Mouse (Mus musculus): ENCODE measurements around the gene Arhgdib. TPM values are rescaled to one million over a fixed set of nuclear protein-coding genes. Genes with fewer than 3 reads are reported as not detected.

The Arhgdib gene
- polyA plus RNA-seq, 1 experiment from 2014 or later, result 68.4 TPM

GRCm38 (mm10) chr6:136954715-136955114 lies 13.0 kb upstream of the Arhgdib start:
- no peaks in the 10 kb centered on the region for H3K27me3 ChIP-seq (replicated peaks; ENCODE audit: insufficient read depth, low read length)
- TF ChIP-seq CTCF (IDR thresholded peaks at IDR 0.05) (no peak), EP300 (IDR thresholded peaks at IDR 0.05) (no peak)
- H3K36me3 ChIP-seq (ENCODE audit: insufficient read depth, low read length), result no peaks in the 10 kb centered on the region
- H3K4me2 ChIP-seq (replicated peaks; ENCODE audit: low read depth, low read length), result no peak overlapping the region
- DNase-seq (ENCODE audit: low spot score) (no peak), ATAC-seq (no peak)
- H3K4me1 ChIP-seq (ENCODE audit: insufficient read depth, low read depth, low read length), result no peaks in the 10 kb centered on the region
- H3K27ac ChIP-seq (ENCODE audit: low read length), result no peak overlapping the region
- H3K9me3 ChIP-seq (ENCODE audit: low read length), result no peaks in the 10 kb centered on the region
- WGBS, result 69% methylated on average over 8 of the region's 8 CpGs
- H3K9ac ChIP-seq (replicated peaks; ENCODE audit: low read depth), result no peak overlapping the region
- H3K4me3 ChIP-seq (ENCODE audit: low read depth, low read length), result no peak overlapping the region

- Histone ChIP-seq H3K4me3 (ENCODE audit: low read depth, low read length) (no peak overlapping the region), H3K4me1 (ENCODE audit: insufficient read depth, low read depth, low read length) (no peaks in the 10 kb centered on the region), H3K9ac (replicated peaks; ENCODE audit: low read depth) (no peak overlapping the region), H3K9me3 (ENCODE audit: low read length) (no peaks in the 10 kb centered on the region), H3K4me2 (replicated peaks; ENCODE audit: low read depth, low read length) (no peak overlapping the region), H3K27ac (ENCODE audit: low read length) (no peak overlapping the region), H3K27me3 (replicated peaks; ENCODE audit: insufficient read depth, low read length) (no peaks in the 10 kb centered on the region), H3K36me3 (ENCODE audit: insufficient read depth, low read length) (no peaks in the 10 kb centered on the region)
- ATAC-seq (no peak), DNase-seq (ENCODE audit: low spot score) (no peak)
- TF ChIP-seq EP300 (IDR thresholded peaks at IDR 0.05), result no peak
- TF ChIP-seq CTCF (IDR thresholded peaks at IDR 0.05), result no peak
- WGBS, result 73% methylated on average over 6 of the region's 6 CpGs
These were observed 12.5 kb upstream of the Arhgdib start for GRCm38 (mm10) chr6:136954192-136954591.

GRCm38 (mm10) chr6:136952930-136953329 lies 11.2 kb upstream of the Arhgdib start:
- H3K27me3 ChIP-seq (replicated peaks; ENCODE audit: insufficient read depth, low read length), result no peaks in the 10 kb centered on the region
- no peak overlapping the region for H3K4me3 ChIP-seq (ENCODE audit: low read depth, low read length)
- DNase-seq (ENCODE audit: low spot score) (peak; percentile 69), ATAC-seq (peak; percentile 71)
- no peak overlapping the region for H3K4me2 ChIP-seq (replicated peaks; ENCODE audit: low read depth, low read length)
- no peak for TF ChIP-seq CTCF (IDR thresholded peaks at IDR 0.05)
- no peak for TF ChIP-seq EP300 (IDR thresholded peaks at IDR 0.05)
- H3K36me3 ChIP-seq (ENCODE audit: insufficient read depth, low read length), result no peaks in the 10 kb centered on the region
- WGBS, result 71% methylated on average over 9 of the region's 9 CpGs
- H3K9me3 ChIP-seq (ENCODE audit: low read length), result no peaks in the 10 kb centered on the region
- no peaks in the 10 kb centered on the region for H3K4me1 ChIP-seq (ENCODE audit: insufficient read depth, low read depth, low read length)
- no peak overlapping the region for H3K27ac ChIP-seq (ENCODE audit: low read length)
- H3K9ac ChIP-seq (replicated peaks; ENCODE audit: low read depth), result no peak overlapping the region

- Histone ChIP-seq H3K4me2 (replicated peaks; ENCODE audit: low read depth, low read length) (no peak overlapping the region), H3K9ac (replicated peaks; ENCODE audit: low read depth) (no peak overlapping the region), H3K9me3 (ENCODE audit: low read length) (no peaks in the 10 kb centered on the region), H3K27ac (ENCODE audit: low read length) (no peak overlapping the region), H3K36me3 (ENCODE audit: insufficient read depth, low read length) (no peaks in the 10 kb centered on the region), H3K27me3 (replicated peaks; ENCODE audit: insufficient read depth, low read length) (no peaks in the 10 kb centered on the region), H3K4me1 (ENCODE audit: insufficient read depth, low read depth, low read length) (no peaks in the 10 kb centered on the region), H3K4me3 (ENCODE audit: low read depth, low read length) (no peak overlapping the region)
- TF ChIP-seq CTCF (IDR thresholded peaks at IDR 0.05) (no peak), EP300 (IDR thresholded peaks at IDR 0.05) (no peak)
- WGBS, result 87% methylated on average over 2 of the region's 2 CpGs
- ATAC-seq (no peak), DNase-seq (ENCODE audit: low spot score) (no peak)
These were observed 8.5 kb upstream of the Arhgdib start for GRCm38 (mm10) chr6:136950171-136950570.

- no peaks in the 10 kb centered on the region for H3K9me3 ChIP-seq (ENCODE audit: low read length)
- no peak overlapping the region for H3K27ac ChIP-seq (ENCODE audit: low read length)
- no peak for DNase-seq (ENCODE audit: low spot score)
- H3K4me3 ChIP-seq (ENCODE audit: low read depth, low read length), result no peak overlapping the region
- WGBS, result 71% methylated on average over 4 of the region's 4 CpGs
- H3K36me3 ChIP-seq (ENCODE audit: insufficient read depth, low read length), result no peaks in the 10 kb centered on the region
- no peak for ATAC-seq
- H3K27me3 ChIP-seq (replicated peaks; ENCODE audit: insufficient read depth, low read length), result no peaks in the 10 kb centered on the region
- no peak overlapping the region for H3K4me2 ChIP-seq (replicated peaks; ENCODE audit: low read depth, low read length)
- H3K4me1 ChIP-seq (ENCODE audit: insufficient read depth, low read depth, low read length), result no peaks in the 10 kb centered on the region
- H3K9ac ChIP-seq (replicated peaks; ENCODE audit: low read depth), result no peak overlapping the region
- TF ChIP-seq CTCF (IDR thresholded peaks at IDR 0.05) (no peak), EP300 (IDR thresholded peaks at IDR 0.05) (no peak)
These were observed 6.0 kb upstream of the Arhgdib start for GRCm38 (mm10) chr6:136947716-136948115.

- H3K9ac ChIP-seq (replicated peaks; ENCODE audit: low read depth), result no peak overlapping the region
- no peak for TF ChIP-seq CTCF (IDR thresholded peaks at IDR 0.05)
- no peak for TF ChIP-seq EP300 (IDR thresholded peaks at IDR 0.05)
- no peaks in the 10 kb centered on the region for H3K9me3 ChIP-seq (ENCODE audit: low read length)
- H3K4me1 ChIP-seq (ENCODE audit: insufficient read depth, low read depth, low read length), result no peaks in the 10 kb centered on the region
- no peak overlapping the region for H3K4me2 ChIP-seq (replicated peaks; ENCODE audit: low read depth, low read length)
- DNase-seq (ENCODE audit: low spot score) (no peak), ATAC-seq (peak; percentile 26; the same call in 1 of the 2 replicates)
- no peaks in the 10 kb centered on the region for H3K36me3 ChIP-seq (ENCODE audit: insufficient read depth, low read length)
- WGBS, result 60% methylated on average over 9 of the region's 9 CpGs
- H3K4me3 ChIP-seq (ENCODE audit: low read depth, low read length), result no peak overlapping the region
- no peaks in the 10 kb centered on the region for H3K27me3 ChIP-seq (replicated peaks; ENCODE audit: insufficient read depth, low read length)
- no peak overlapping the region for H3K27ac ChIP-seq (ENCODE audit: low read length)
These were observed 5.2 kb upstream of the Arhgdib start for GRCm38 (mm10) chr6:136946943-136947342.

GRCm38 (mm10) chr6:136946241-136946640 lies 4.5 kb upstream of the Arhgdib start:
- no peaks in the 10 kb centered on the region for H3K9me3 ChIP-seq (ENCODE audit: low read length)
- no peak overlapping the region for H3K27ac ChIP-seq (ENCODE audit: low read length)
- 56% methylated on average over 5 of the region's 5 CpGs for WGBS
- H3K4me2 ChIP-seq (replicated peaks; ENCODE audit: low read depth, low read length), result no peak overlapping the region
- H3K4me3 ChIP-seq (ENCODE audit: low read depth, low read length), result no peak overlapping the region
- no peaks in the 10 kb centered on the region for H3K27me3 ChIP-seq (replicated peaks; ENCODE audit: insufficient read depth, low read length)
- ATAC-seq (no peak), DNase-seq (ENCODE audit: low spot score) (no peak)
- H3K9ac ChIP-seq (replicated peaks; ENCODE audit: low read depth), result no peak overlapping the region
- no peaks in the 10 kb centered on the region for H3K36me3 ChIP-seq (ENCODE audit: insufficient read depth, low read length)
- TF ChIP-seq EP300 (IDR thresholded peaks at IDR 0.05), result no peak
- no peak for TF ChIP-seq CTCF (IDR thresholded peaks at IDR 0.05)
- peaks cover 1% of the 10 kb centered on the region; the same call in 1 of the 2 replicates for H3K4me1 ChIP-seq (ENCODE audit: insufficient read depth, low read depth, low read length)

All from lung, postnatal 0 days (tissue).